Mouse (Mus musculus) mature B cell (primary cell): Measurements from ENCODE around the gene Irf3.

Experiments
- in situ Hi-C: fragments of 300-500 bp; cut with MboI; formaldehyde crosslinking; loops from 2 replicates; pipeline ENCODE4 v1.14.3; 2019

The Irf3 gene

GRCm38 (mm10) chr7:44973415-44974130, 23.9 kb upstream of the Irf3 start:
- in situ Hi-C loops, result no loop called here

GRCm38 (mm10) chr7:44974383-44975116, 22.9 kb upstream of the Irf3 start, which contains the start of gene Cpt1c:
Cpt1c (minus strand) TSS chr7:44974851.
- in situ Hi-C loops, result no loop called here

GRCm38 (mm10) chr7:44975117-44975419, 22.4 kb upstream of the Irf3 start:
- in situ Hi-C loops, result no loop called here

- in situ Hi-C loops, result no loop called here
Observed at GRCm38 (mm10) chr7:44978300-44978699, 19.1 kb upstream of the Irf3 start.

GRCm38 (mm10) chr7:44981539-44981938, 15.9 kb upstream of the Irf3 start:
- in situ Hi-C loops, result no loop called here

GRCm38 (mm10) chr7:44983085-44983484, 14.4 kb upstream of the Irf3 start:
- in situ Hi-C loops, result no loop called here

GRCm38 (mm10) chr7:44983944-44984832, 13.3 kb upstream of the Irf3 start:
- in situ Hi-C loops, result no loop called here

- in situ Hi-C loops, result no loop called here
Observed at GRCm38 (mm10) chr7:44984833-44985164, 12.6 kb upstream of the Irf3 start.

GRCm38 (mm10) chr7:44985595-44986191, 11.8 kb upstream of the Irf3 start:
- in situ Hi-C loops, result no loop called here

- in situ Hi-C loops, result no loop called here
Observed at GRCm38 (mm10) chr7:44986192-44986878, 11.1 kb upstream of the Irf3 start, which contains the start of gene Prmt1. Prmt1 (minus strand) TSS chr7:44986568.

- in situ Hi-C loops, result no loop called here
Observed at GRCm38 (mm10) chr7:44986879-44987718, 10.3 kb upstream of the Irf3 start.

- in situ Hi-C loops, result no loop called here
Observed at GRCm38 (mm10) chr7:44996672-44997071, 776 bp upstream of the Irf3 start.

- in situ Hi-C loops, result no loop called here
Observed at GRCm38 (mm10) chr7:44997940-44998428, 536 bp downstream of the Irf3 start.

GRCm38 (mm10) chr7:44998501-44998955, 1.1 kb downstream of the Irf3 start, which contains the start of gene Bcl2l12:
Bcl2l12 (minus strand) TSS chr7:44998712.
- in situ Hi-C loops, result no loop called here

- in situ Hi-C loops, result no loop called here
Observed at GRCm38 (mm10) chr7:44999753-45000152, 2.3 kb downstream of the Irf3 start.

- in situ Hi-C loops, result no loop called here
Observed at GRCm38 (mm10) chr7:45000539-45001114, 3.2 kb downstream of the Irf3 start.

GRCm38 (mm10) chr7:45002440-45002839, 5.0 kb downstream of the Irf3 start:
- in situ Hi-C loops, result no loop called here

- in situ Hi-C loops, result no loop called here
Observed at GRCm38 (mm10) chr7:45004546-45004945, 7.1 kb downstream of the Irf3 start.

GRCm38 (mm10) chr7:45005321-45005992, 8.0 kb downstream of the Irf3 start:
- in situ Hi-C loops, result no loop called here
